In genomic region chr5:135712803-135713202, GRCm38 (mm10) we compare ENCODE assay signal across 9 mouse cellular contexts. TPM values are rescaled to one million over a fixed set of nuclear protein-coding genes. Genes with fewer than 3 reads are reported as not detected.
DNase-seq lines count a peak whose midpoint lies in the region; TF ChIP-seq lines count a peak whose summit lies in the region.
"Had no signal": no experiment of that assay in that cellular context is flagged by ENCODE, and none has a peak within 500 bp of the region (broad histone marks: within the 10 kb centered on the region; RNA-seq: fewer than 3 reads in every experiment).

No protein-coding gene starts in this region.

- H3K27ac ChIP-seq in heart, adult 2 months: peak overlapping the region; percentile 57
- H3K27ac ChIP-seq in bone marrow macrophage, adult 2 months (ENCODE audit: insufficient read depth, low read depth, low read length): peak overlapping the region; percentile 90

- intact Hi-C loops in heart, adult 2 months (cut with DNase I): no loop called here
- intact Hi-C loops in left cerebral cortex, postnatal 36 days (cut with DNase I): no loop called here

- no peak for TF ChIP-seq EP300 in heart, adult 2 months (IDR thresholded peaks at IDR 0.05; ENCODE audit: insufficient read depth, low read depth, low read length)

- no peak for DNase-seq in heart, adult 2 months
- no peak for DNase-seq in heart, adult 8-10 months (ENCODE audit: low spot score)
- peak; percentile 59 to 87 for DNase-seq in layer of hippocampus, adult 18-20 months (ENCODE audit: low spot score in 2 of 2)
- no peak for DNase-seq in layer of hippocampus, postnatal 10 days (ENCODE audit: low spot score in 2 of 2)
- DNase-seq in left cerebral cortex, postnatal 36 days (ENCODE audit: low spot score in 2 of 2): peak; percentile 55 to 66
- DNase-seq in spleen, postnatal 4 days (ENCODE audit: low spot score in 2 of 2): no peak
- DNase-seq in adrenal gland, adult 2 months: no peak

- TF ChIP-seq CTCF in heart, adult 2 months (IDR thresholded peaks at IDR 0.05): no peak
- no peak for TF ChIP-seq CTCF in bone marrow macrophage, adult 2 months (IDR thresholded peaks at IDR 0.05; ENCODE audit: low read depth, low read length)

- peaks cover 16% of the 10 kb centered on the region for H3K4me1 ChIP-seq in heart, adult 2 months (ENCODE audit: control insufficient read depth, insufficient read depth, low read length)
- H3K4me1 ChIP-seq in bone marrow macrophage, adult 2 months (ENCODE audit: control insufficient read depth, insufficient read depth, low read length): peaks cover 64% of the 10 kb centered on the region

- WGBS in heart, adult 2 months: 63% methylated on average over 4 of the region's 4 CpGs

- no peak overlapping the region for H3K9ac ChIP-seq in heart, adult 2 months (ENCODE audit: low read depth, low read length)

- no peaks in the 10 kb centered on the region for H3K36me3 ChIP-seq in heart, adult 2 months (ENCODE audit: control insufficient read depth, insufficient read depth, low read length)

- no peaks in the 10 kb centered on the region for H3K27me3 ChIP-seq in heart, adult 2 months (ENCODE audit: control insufficient read depth, insufficient read depth, low read length)

- H3K79me2 ChIP-seq in heart, adult 2 months (replicated peaks; ENCODE audit: control insufficient read depth, insufficient read depth, low read length): no peaks in the 10 kb centered on the region

- no peak for TF ChIP-seq POLR2A in heart, adult 2 months (IDR thresholded peaks at IDR 0.05; ENCODE audit: insufficient read depth, low read depth, low read length)
- no peak for TF ChIP-seq POLR2A in bone marrow macrophage, adult 2 months (IDR thresholded peaks at IDR 0.05; ENCODE audit: borderline replicate concordance, low read depth, low read length)

- H3K4me3 ChIP-seq in heart, adult 2 months: no peak overlapping the region
- no peak overlapping the region for H3K4me3 ChIP-seq in bone marrow macrophage, adult 2 months (ENCODE audit: insufficient read depth, low read length)
- H3K4me3 ChIP-seq: erythroblast, embryonic 14.5 days had no signal

RNA-seq across cellular contexts. Expression of gene Tmem120a, which starts 31.4 kb away (rescaled TPM):
- total RNA-seq in heart, adult 2 months (2021): 10 to 100 TPM; 13.6 to 19.3 TPM
- polyA plus RNA-seq in heart, adult 2 months (2012; rRNA removed): 18.5 and 27.3 TPM in 2 replicates
- total RNA-seq in heart, adult 8-10 months (2022): 10 to 100 TPM; 14.9 to 19.0 (median 16.7) TPM
- total RNA-seq in layer of hippocampus, adult 18-20 months (2021): 10 to 100 TPM; 16.0 to 18.1 TPM
- 10 to 100 TPM; 20.9 to 21.9 TPM for total RNA-seq in layer of hippocampus, postnatal 10 days (2021)
- 37.1 and 41.5 TPM in 2 replicates for polyA plus RNA-seq in bone marrow macrophage, adult 2 months (2012; ENCODE audit: insufficient read depth, insufficient read length, missing spikeins)
- 10 to 100 TPM; 15.6 to 18.0 TPM for total RNA-seq in left cerebral cortex, postnatal 36 days (2021)
- total RNA-seq in adrenal gland, adult 2 months (2021): 10 to 100 TPM; 40.8 to 80.5 TPM
- 60.0 and 87.2 TPM in 2 replicates for polyA plus RNA-seq in adrenal gland, adult 2 months (2012; rRNA removed)

RNA-seq across cellular contexts. Expression of gene Por, which starts 43.0 kb away (rescaled TPM):
- 10 to 100 TPM; 63.0 to 77.4 TPM for total RNA-seq in heart, adult 2 months (2021)
- 76.7 and 93.6 TPM in 2 replicates for polyA plus RNA-seq in heart, adult 2 months (2012; rRNA removed)
- total RNA-seq in heart, adult 8-10 months (2022): 10 to 100 TPM; 71.5 to 84.8 (median 75.1) TPM
- total RNA-seq in layer of hippocampus, adult 18-20 months (2021): 100 to 1,000 TPM; 102 to 109 TPM
- total RNA-seq in layer of hippocampus, postnatal 10 days (2021): 10 to 100 TPM; 74.9 to 77.7 TPM
- 69.1 and 83.9 TPM in 2 replicates for polyA plus RNA-seq in bone marrow macrophage, adult 2 months (2012; ENCODE audit: insufficient read depth, insufficient read length, missing spikeins)
- 10 to 100 TPM; 83.7 to 90.9 TPM for total RNA-seq in left cerebral cortex, postnatal 36 days (2021)
- 100 to 1,000 TPM; 265 to 364 TPM for total RNA-seq in adrenal gland, adult 2 months (2021)
- 371 and 563 TPM in 2 replicates for polyA plus RNA-seq in adrenal gland, adult 2 months (2012; rRNA removed)

Comparison
In these comparisons a context has a peak if more than half of its experiments do, and no peak if none do; other contexts are left out.
1. DNase-seq: peak in layer of hippocampus, adult 18-20 months (2 of 2) and left cerebral cortex, postnatal 36 days (2 of 2); none in heart, adult 2 months (0 of 2), heart, adult 8-10 months (single experiment), layer of hippocampus, postnatal 10 days (0 of 2), spleen, postnatal 4 days (0 of 2) and adrenal gland, adult 2 months (single experiment).